In genomic region chr6:29684686-29685085, GRCm38 (mm10) we compare ENCODE assay signal across 28 mouse cellular contexts. TPM values are rescaled to one million over a fixed set of nuclear protein-coding genes. Genes with fewer than 3 reads are reported as not detected.
"Had no signal": no experiment of that assay in that cellular context is flagged by ENCODE, and none has a peak within 500 bp of the region (broad histone marks: within the 10 kb centered on the region; RNA-seq: fewer than 3 reads in every experiment).

No protein-coding gene starts in this region.

- DNase-seq: left cerebral cortex, postnatal 4 days; liver; liver, embryonic 13.5 days; liver, postnatal 0 days; lung, adult 18-20 months; lung, adult 2 months; lung, embryonic 14.5 days; lung, postnatal 10 days; lung, postnatal 14 days; lung, postnatal 36 days; lung, postnatal 4 days; midbrain, embryonic 14.5 days had no signal

- H3K27me3 ChIP-seq: limb, embryonic 13.5 days; limb, embryonic 15.5 days; midbrain, embryonic 12.5 days; midbrain, embryonic 13.5 days; midbrain, embryonic 15.5 days had no signal

- H3K4me3 ChIP-seq: limb, embryonic 10.5 days; limb, embryonic 12.5 days; limb, embryonic 13.5 days; limb, embryonic 15.5 days; liver, embryonic 12.5 days; liver, embryonic 13.5 days; liver, embryonic 15.5 days; lung, embryonic 15.5 days; megakaryocyte, embryonic 14.5 days; midbrain, embryonic 10.5 days; midbrain, embryonic 12.5 days; midbrain, embryonic 13.5 days; midbrain, embryonic 15.5 days; myocyte had no signal

- H3K4me1 ChIP-seq: limb, embryonic 12.5 days; limb, embryonic 13.5 days; lung, embryonic 15.5 days; midbrain, embryonic 10.5 days; midbrain, embryonic 12.5 days; midbrain, embryonic 13.5 days; midbrain, embryonic 15.5 days had no signal

- H3K27ac ChIP-seq: limb, embryonic 10.5 days; limb, embryonic 12.5 days; limb, embryonic 13.5 days; limb, embryonic 15.5 days; liver, embryonic 12.5 days; liver, embryonic 13.5 days; liver, embryonic 14.5 days; liver, embryonic 15.5 days; lung, embryonic 15.5 days; macrophage; midbrain, embryonic 10.5 days; midbrain, embryonic 12.5 days; midbrain, embryonic 13.5 days; midbrain, embryonic 15.5 days had no signal

- H3K36me3 ChIP-seq: limb, embryonic 10.5 days; limb, embryonic 12.5 days; limb, embryonic 13.5 days; limb, embryonic 15.5 days; liver, embryonic 12.5 days; liver, embryonic 13.5 days; liver, embryonic 15.5 days; lung, embryonic 15.5 days; midbrain, embryonic 10.5 days; midbrain, embryonic 12.5 days; midbrain, embryonic 13.5 days; midbrain, embryonic 15.5 days had no signal

RNA-seq across cellular contexts. Expression of gene Smo, which starts 50.6 kb away (rescaled TPM):
- total RNA-seq: monocyte, adult 5-6 weeks had no signal
